Mouse (Mus musculus): ENCODE measurements around the gene Olfr620.

The Olfr620 gene

GRCm38 (mm10) chr7:103612434-103612833, at the start of gene Olfr620:
Olfr620 (minus strand) TSS chr7:103612534.
- no peak for DNase-seq (ENCODE audit: low read depth, low spot score)

GRCm38 (mm10) chr7:103644070-103644469, 31.7 kb upstream of the Olfr620 start:
- no peak for DNase-seq (ENCODE audit: low read depth, low spot score)

GRCm38 (mm10) chr7:103642602-103643001, 30.3 kb upstream of the Olfr620 start, which contains the start of gene Olfr622:
Olfr622 (minus strand) TSS chr7:103642702.
- no peak for DNase-seq (ENCODE audit: low read depth, low spot score)

GRCm38 (mm10) chr7:103636795-103637194, 24.5 kb upstream of the Olfr620 start:
- DNase-seq (ENCODE audit: low read depth, low spot score) = no peak

GRCm38 (mm10) chr7:103607425-103607824, 4.9 kb downstream of the Olfr620 start:
- no peak for DNase-seq (ENCODE audit: low read depth, low spot score)

GRCm38 (mm10) chr7:103600275-103600674, 12.1 kb downstream of the Olfr620 start, which contains the start of gene Olfr619:
Olfr619 (plus strand) TSS chr7:103600575.
- DNase-seq (ENCODE audit: low read depth, low spot score) = no peak

GRCm38 (mm10) chr7:103589803-103590202, 22.5 kb downstream of the Olfr620 start, which contains the start of gene Olfr618:
Olfr618 (plus strand) TSS chr7:103590103.
- DNase-seq (ENCODE audit: low read depth, low spot score) = no peak

- no peak for DNase-seq (ENCODE audit: low read depth, low spot score)
Measured at GRCm38 (mm10) chr7:103572761-103573160, 39.6 kb downstream of the Olfr620 start, which contains the start of gene Olfr617. Olfr617 (plus strand) TSS chr7:103573061.

- DNase-seq (ENCODE audit: low read depth, low spot score) = no peak
Measured at GRCm38 (mm10) chr7:103569043-103569442, 43.3 kb downstream of the Olfr620 start, which contains the start of gene Olfr616. Olfr616 (minus strand) TSS chr7:103569143.

GRCm38 (mm10) chr7:103555779-103556178, 56.6 kb downstream of the Olfr620 start, which contains the start of gene Olfr615:
Olfr615 (plus strand) TSS chr7:103556079.
- no peak for DNase-seq (ENCODE audit: low read depth, low spot score)
